Mouse (Mus musculus) layer of hippocampus, adult 8-10 months (tissue): ENCODE measurements at regions not wholly inside any gene's neighbourhood (a gene's known extent, or its start where the extent isn't known, plus 50 kb on each side); places are given as distances from the start of the nearest gene placed in this dataset.
"Not testable (repeated sequence)": the region's sequence is repeated elsewhere in the genome, so short reads cannot be mapped to it uniquely, and the experiment has no call there.

ENCODE experiments used
- DNase-seq, 2 experiments: peaks; one replicate each; pipeline ENCODE4 v3.0.0; 2022; ENCODE audit warnings: low spot score in 2 of 2

DNA sequence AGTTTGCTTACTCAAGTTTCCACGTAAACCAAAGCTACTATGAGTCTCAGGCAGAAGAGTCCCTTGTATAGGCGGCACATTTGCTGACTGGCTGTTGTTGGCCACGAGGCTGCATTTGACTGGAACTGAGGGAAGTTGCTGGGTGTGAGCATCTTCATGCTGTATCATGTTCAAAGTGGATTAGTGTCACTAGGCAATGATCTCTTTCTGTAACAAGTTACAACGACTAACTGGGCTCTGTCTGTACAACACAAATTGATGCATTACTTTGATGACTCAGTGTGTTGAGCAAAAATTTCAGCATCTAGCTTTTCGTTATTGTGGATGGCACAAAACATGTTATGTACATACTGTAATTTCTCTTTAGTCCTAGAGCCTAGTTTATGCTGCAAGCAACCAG, 203.7 kb upstream of the P2ry1 start:
- no peak for DNase-seq

DNA sequence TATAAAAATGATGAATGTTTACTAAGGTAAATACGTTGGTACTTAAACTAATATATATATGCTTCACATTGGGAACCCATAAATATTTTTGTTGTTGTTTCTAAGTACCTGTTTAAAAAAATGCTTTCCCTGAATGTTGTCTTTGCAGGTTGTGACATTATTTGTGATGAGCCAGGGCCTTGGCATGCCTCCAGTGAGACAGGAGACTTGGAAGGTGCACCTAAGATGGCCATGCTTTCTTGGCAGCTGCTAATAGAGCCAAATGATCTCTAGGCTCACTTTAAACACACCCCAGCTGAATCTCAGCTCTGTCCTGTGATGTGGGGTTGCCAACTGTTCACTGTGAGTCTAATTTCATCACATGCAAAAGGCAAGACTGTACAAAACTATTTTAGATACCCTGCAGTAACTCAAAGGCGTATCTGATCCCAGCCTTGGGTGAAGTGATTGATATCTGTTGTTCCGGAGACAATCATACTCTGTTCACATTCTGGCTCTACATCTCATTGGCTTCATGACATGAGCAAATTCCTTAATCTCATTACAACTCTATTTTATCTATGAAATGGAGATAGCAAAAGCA, 197.8 kb upstream of the P2ry1 start:
- no peak for DNase-seq

DNA sequence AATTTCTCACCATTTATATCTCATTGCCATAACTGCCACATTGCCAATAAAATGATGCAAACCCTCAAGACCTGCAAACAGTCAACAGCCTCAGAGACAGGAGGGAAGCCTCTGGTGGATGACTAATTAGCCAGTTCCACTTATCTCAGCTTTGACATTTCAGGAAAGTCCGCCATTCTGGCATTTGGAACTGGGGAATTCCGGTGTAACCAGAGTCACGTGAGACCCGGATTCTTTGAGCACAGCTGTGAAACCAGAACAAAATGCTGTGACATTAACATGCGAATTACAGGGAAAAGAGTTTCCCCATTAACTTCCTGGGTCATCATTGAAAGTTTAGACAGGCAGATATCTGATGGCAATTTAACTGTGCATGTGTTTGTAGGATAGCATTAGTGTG, 190.7 kb upstream of the P2ry1 start:
- no peak for DNase-seq

DNA sequence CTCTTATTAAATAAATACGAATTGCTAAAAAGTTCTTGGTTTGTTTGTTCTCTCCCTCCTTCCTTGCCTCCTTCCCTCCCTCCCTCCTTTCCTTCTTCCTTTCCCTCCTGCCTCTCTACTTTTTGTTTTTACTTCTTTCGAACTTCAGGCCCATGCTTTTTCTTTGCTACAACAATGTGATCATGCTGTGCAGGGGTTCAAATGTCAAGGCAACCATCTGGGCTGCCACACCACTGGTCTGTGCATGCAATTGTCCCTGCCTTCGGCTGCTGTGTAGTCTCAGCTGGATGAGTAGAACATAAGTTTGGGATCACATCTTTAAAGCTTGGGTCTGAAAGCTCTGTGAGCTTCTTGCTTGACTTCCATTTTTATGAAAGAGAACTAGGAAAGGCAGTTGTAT, 189.1 kb upstream of the P2ry1 start:
- no peak for DNase-seq

DNA sequence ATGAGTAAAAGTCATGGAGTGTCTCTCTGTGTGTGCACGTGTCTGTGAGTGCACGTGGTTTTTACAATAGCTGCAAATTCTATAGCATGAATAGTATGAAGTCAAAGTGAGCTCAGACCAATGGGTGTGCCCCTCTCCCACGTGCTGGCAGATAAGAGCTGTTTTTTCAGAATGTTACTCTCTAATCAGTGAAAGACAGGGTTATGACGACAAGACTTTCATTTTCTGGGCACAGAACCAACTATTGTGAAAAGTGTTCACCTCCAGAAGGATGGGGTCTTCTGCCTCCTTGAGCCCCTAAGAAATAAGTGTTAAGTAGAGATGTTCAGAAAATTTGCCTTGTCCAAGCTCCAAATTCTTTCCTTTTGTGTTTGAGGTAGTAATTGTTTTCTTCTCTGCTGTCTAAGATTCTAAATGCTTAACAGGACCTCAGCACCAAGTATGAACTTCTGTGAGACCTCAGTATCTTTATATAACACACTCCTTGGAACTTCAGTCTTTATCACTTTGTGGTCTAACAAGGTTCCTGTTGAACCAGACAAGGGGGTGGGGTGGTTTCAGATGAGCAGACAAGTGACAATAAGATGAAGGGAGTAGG, 182.8 kb upstream of the P2ry1 start:
- DNase-seq, result no peak

DNA sequence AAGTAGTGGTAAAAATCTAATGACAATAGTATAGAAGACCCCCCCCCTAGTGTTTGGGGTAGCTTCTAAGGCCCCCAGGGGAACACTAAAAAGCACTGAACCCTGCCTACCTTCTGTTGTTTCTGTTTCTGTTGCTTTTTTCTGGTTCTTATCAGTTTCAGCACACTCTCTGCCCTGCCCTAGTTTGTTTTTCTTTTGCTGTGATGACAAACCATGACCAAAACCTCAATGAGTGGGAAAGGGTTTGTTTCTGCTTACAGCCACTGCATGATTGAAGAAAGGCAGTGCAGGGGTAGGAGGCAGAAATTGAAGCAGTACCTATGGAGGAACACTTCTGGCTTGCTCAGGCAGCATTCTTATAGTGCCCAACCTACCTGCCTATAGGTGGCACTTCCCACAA, 181.1 kb upstream of the P2ry1 start:
- no peak for DNase-seq

DNA sequence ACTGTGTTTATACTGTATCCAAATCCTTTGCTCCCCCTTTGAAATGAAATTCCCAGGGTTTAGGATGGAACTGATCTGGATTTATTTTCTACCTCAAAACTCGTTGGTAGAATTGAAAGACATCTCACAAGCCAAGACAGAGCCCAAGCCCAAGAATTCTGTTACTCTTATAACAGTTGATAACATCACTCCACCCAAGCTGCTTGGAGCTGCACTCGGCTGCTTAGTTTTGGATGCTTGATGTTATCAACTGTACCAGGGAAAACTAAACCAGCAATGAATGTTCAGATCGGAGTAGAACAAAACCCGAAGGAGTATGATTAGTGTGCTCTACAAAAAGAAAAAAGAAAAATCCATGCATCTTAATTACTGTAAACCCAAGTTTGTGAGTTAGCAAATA, 175.8 kb upstream of the P2ry1 start:
- DNase-seq, result no peak

DNA sequence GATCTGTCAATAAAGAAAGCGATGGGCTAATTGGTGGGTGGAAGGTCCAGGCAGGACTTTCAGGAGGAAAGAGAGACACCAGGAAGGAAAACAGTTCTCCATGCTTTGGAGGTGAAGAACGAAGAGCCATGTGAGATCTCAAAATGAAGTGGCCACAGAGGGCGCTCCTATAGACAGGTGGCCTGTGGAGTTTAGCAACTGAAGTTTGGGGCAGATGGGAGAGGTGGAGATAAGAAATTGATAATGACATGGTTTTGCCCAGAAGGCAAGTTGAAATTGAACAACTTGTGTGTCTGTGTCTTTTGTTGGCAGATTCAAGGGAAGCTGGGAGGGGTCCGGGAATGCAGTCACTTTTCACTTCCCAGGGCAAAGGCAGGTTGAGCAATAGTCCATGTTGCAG, 170.2 kb upstream of the P2ry1 start:
- DNase-seq, result no peak

DNA sequence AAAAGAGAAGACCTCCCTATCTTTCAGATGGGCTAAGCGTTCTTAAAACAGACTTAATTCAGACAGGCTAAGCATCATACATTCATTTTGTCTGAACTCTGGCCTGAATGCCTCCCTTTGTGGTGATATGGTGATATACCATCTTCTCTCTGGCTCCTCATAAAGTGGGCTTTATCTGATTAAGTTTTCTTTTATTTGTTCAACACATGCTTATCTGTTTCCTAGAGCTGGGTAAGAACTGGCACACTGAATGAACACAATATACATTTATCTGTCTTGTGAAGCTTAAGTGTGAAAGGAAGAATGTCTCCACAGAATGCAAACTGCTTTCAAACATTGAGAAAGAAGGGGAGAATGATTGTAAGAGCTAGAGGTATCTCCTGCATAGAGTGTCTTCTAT, 160.7 kb upstream of the P2ry1 start:
- DNase-seq, result no peak

DNA sequence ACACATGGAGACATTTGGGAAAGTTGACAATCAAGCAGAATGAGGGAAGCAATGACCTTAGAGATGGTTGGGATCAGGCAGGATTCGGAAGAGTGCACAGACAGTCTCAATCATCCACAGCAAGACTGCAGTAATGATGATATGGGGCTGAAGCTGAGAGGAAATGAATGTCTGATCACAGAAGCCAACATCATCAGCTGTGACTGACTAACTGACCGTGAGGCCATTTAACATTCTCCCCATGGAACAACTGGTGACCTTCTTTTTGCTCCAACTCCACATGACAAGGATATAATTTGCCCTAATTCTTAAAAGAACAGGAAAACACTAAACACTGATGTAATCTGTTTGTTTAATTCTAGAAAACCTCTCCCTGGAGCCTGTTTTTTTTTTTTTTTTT, 157.3 kb upstream of the P2ry1 start:
- DNase-seq, result no peak

DNA sequence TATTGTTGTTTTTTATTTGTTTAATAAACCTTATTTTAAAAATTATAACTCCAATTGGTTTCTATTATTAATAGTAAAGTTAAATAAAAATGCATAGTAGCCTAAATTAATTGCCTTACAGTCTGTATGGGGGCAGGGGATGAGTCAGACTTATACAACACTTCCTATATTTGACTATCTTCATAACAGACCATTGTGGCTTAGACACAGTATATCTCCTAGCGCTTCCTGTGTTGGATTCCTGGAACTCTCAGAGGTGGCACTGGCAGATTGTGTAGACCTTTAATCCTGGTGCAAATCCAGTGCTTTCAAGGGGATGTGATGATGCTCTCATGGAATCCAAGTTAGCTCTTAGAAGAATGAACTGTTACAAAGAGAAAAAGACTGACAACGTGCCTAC, 154.2 kb upstream of the P2ry1 start:
- DNase-seq, result no peak

DNA sequence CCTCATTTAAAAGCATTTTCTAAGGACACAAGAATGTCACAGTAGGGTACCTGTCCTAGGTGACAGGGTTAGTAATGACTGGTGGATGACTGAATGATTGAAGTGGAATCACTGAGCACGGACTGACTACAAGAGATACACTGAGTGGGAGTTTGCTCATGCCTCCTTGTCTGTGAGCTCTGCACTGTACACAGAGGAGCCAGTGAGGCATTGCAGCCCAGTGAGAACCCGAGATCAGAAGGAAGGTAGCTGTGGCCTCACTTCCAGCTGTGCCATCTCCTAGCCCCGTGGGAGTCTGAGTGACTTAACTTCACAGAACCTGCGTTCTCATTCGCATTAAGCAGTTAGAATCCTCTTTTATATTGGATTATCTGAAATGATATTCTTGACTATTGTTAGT, 148.8 kb upstream of the P2ry1 start:
- DNase-seq, result no peak

DNA sequence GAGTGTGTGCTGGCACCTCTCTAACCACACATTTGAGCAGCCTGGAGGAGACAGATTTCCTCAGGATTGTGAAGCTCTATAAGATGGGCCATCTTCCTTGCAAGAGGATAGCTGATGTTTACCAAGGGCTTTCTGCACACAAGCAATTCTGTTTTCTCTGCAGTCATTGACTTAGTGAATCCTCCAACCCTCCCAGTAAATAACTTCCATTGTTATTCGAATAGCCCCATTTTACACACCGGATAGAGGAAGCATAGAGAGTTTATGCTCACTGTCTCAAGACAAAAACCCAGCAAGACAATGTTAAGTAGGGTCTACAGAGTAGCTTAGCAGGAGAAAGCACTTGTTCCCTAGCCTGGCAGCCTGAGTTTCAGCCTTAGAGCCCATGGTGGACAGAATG, 146.9 kb upstream of the P2ry1 start:
- no peak for DNase-seq

DNA sequence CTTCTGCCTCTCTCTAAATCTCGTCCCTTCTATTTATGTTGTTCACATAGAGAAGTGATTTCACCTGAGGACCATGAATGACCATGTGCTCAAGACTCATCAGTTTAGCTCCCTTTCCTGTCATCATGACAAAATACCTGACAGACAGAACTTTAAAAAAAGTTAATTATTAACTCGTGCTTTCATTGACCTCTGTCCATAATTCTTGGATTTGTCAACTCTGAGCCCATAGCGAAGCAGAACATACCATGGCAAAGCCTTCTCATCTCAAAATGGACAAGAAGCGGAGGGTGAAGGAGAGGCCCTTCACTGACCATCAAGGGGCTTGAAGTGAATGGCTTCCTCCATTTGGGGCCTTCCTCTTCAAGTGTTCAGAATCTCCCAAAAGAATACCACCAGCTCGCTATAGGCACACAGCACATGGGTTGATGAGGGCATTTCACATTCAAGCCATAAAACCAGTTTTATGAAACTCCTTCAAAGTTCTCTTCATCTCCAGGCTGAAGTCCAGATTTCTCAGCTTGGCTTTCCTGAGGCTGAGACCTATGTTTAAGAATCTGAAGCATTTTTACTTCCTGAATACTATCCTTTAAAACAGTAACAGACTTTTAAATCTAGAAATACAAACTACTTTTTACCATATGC, 144.0 kb upstream of the P2ry1 start:
- no peak for DNase-seq

DNA sequence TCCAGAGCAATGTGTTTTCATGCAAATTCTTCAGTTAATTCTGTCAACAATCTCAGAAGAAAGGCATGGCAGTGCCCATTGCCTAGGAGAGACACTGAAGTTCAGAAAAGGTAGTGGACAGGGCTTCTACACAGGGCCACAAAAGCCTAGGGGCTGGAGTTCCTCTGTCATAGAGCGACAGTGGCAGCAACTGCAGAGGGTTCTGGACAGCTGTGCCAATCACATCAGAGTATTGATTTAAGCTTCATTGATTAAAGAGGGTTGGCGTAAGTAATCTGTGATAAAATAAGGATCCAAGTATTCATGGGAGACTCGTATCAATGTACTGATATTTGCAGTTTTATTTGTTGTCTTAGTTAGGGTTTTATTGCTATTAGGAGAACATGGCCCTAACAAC, 143.5 kb upstream of the P2ry1 start:
- DNase-seq, result no peak

DNA sequence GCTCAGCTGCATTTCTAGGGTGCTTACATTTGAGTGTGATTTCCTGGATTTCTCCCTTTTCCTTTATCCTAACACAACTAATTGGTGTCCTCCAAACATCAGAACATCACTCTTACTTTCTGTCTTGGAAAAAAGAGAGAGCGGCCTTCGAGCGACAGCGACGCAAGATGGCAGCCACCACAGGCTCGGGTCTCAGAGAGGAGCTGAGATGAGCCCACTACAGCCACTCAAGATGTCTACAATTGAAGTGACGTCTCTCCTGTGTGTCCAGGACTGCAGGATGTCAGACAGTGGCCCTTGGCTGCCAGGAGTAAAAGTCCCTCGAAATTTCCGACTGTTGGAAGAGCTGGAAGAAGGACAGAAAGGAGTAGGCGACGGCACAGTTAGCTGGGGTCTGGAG, 125.7 kb upstream of the P2ry1 start:
- not testable (repeated sequence) for DNase-seq

DNA sequence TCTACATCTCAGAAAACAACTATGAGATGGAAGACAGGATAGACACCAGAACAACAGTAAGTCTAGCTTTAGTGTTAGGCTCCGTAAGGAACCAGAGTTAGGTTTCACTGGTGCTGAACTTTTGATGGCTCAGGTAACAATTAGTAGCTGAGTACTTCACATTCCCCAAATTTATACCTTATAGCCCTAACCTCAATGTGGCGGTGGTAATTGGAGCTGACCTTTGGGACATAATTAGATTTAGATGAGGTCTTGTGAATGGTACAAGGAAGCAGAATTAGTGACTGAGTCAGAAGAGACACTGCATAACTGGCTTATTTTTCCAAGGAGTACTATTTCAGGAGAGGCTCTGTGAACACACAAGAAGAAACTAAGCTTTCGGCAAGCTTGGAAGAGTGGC, 123.7 kb upstream of the P2ry1 start:
- DNase-seq, result no peak

DNA sequence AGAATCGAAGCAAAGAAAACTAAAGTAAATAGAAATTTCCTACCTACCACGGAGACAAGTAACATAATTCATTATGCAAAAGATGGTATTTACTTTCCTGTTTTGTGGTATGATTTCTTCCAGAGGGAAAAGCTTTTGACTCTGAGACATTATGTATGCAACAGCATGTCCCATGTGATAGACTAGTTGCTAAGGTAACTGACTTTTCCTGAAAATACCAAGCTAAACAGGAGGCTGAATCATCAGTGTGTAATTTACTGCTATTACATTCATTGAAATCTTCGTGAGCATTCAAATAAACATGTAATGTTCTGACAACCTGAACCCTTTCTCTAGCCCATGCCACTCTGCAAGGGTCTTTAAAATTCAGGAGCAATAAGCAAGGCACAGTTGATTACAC, 118.6 kb upstream of the P2ry1 start:
- DNase-seq, result no peak

DNA sequence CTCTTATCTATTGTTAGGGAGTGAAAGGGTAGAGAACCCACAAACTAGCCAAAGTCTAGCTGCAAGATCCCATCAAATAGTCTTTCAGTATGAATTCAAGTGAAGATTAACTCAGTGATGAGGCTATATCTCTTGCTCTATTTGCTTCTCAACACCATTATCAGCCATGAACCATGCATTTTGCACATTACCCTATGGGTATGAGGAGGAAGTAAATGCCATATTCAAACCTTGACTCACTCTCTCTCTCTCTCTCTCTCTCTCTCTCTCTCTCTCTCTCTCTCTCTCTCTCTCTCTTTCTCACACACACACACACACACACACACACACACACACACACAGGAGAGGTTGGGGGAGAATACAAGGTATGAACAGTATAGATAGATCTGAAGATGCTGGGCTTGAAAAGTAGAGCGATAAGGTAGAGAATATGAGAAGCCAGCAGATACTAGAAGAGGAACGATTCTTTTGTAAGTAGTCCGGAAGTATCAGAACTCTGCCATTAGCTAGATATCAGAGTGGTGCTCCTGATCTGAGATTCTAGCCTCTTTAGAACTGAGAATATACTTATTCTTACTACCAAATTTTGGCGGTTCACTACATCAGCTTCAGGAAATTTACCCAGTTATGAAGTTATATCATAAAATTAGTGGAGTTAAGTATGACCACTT, 113.3 kb upstream of the P2ry1 start:
- no peak for DNase-seq

DNA sequence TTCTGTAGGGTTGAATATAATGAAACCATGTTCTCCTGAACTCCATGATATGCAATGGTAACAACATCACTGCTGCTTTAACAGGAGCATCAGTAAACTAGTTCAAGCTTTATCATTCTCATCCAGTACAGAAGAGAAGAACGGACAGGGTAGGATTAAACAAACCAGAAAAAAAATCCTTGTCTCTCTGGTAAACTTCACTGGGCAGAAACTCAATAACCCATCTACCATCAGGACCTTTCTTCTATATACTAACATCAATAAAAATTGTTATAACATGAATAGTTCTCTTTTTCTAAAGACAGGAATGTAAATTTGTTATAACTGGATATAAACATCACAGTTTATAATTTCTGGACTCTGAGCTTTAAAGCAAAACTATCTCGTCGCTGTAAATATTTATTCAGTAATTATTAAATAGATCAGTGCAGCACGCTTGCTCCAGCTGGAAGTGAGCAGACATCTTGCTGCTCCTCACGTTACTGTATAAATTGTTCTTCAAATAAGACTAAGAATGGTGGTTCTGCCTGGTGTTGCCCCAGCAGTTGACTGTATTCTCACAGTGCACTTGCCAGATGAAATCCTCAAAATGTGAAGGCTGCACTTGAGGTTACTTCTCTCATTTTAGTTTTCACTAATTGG, 104.8 kb upstream of the P2ry1 start:
- no peak for DNase-seq

DNA sequence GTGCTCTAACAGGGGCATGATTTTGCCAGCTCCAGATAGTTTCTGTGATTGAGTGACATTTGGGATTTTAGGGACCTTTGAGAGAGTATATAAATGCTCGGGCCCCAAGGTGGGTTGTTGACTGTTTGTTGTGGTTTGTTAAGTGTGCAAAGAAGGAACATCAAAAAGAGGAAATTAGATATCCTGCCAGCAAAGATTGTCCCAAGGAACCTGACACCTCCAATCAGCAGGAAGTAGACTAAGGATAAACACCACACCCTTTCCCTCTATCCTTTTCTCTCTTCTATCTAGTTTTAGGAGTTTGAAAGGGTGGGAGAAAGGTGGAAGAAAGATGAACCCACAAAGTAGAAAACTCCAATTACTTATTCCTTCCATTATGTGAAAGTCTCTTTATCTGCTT, 103.9 kb upstream of the P2ry1 start:
- DNase-seq, result no peak

DNA sequence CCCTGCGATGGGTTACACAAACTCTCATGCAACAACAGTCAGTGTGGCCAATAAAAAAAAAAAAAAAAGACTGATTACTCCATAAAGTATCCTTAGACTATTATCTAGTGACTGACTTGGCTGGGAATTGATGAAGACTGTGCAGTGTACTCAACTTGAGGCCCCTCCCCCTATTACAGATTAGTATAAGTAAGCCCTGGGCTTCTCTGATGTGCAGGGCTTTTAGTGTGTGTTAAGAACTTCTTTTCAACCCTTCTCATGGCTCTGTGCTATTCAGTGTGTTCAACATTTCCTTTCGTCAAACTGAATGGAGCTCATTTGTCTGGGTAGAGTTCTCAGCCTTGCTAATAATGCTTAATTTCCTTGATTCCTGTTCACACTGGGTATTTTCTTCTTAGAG, 101.0 kb upstream of the P2ry1 start:
- DNase-seq, result no peak
